Mouse (Mus musculus): ENCODE measurements around the gene Uimc1. TPM values are rescaled to one million over a fixed set of nuclear protein-coding genes. Genes with fewer than 3 reads are reported as not detected.

Gene Uimc1
- total and polyA plus RNA-seq, 3 experiments, result 20.7 to 177 (median 44.5) TPM

GRCm38 (mm10) chr13:55140271-55140670, 40.2 kb upstream of the Uimc1 start:
- dilution Hi-C loops (cut with MboI; ENCODE audit: extremely low pct_ligation_motif_present, extremely low pct_unique_long_range_greater_than_20kb, low sequenced_read_pairs), result no loop called here
- Histone ChIP-seq H3K9ac (ENCODE audit: insufficient read depth, low read depth) (no peak overlapping the region), H3K79me2 (replicated peaks; ENCODE audit: control insufficient read depth, extremely low read depth, insufficient read depth, poor library complexity, severe bottlenecking) (no peaks in the 10 kb centered on the region), H3K36me3 (replicated peaks in 1 of 2; ENCODE audit: control insufficient read depth in 1 of 2, insufficient read depth in 1 of 2, low read length in 1 of 2) (no peaks in the 10 kb centered on the region), H3K27me3 (replicated peaks) (no peaks in the 10 kb centered on the region), H3K4me1 (ENCODE audit: control insufficient read depth in 1 of 2, insufficient read depth in 2 of 2) (no peaks in the 10 kb centered on the region), H3K27ac (ENCODE audit: insufficient read depth, low read depth) (no peak overlapping the region), H3K9me3 (replicated peaks; ENCODE audit: low read length) (no peaks in the 10 kb centered on the region), H3K4me2 (ENCODE audit: insufficient read depth, low read depth, poor library complexity, severe bottlenecking) (no peak overlapping the region), H3K4me3 (replicated peaks in 1 of 3; ENCODE audit: low read depth in 2 of 3, low read length in 2 of 3, poor library complexity in 1 of 3) (no peak overlapping the region)
- in situ Hi-C loops (cut with MboI; ENCODE audit: low pct_ligation_motif_present, low pct_unique_long_range_greater_than_20kb, low sequenced_read_pairs), result no loop called here
- TF ChIP-seq MAFK (IDR thresholded peaks at IDR 0.05; ENCODE audit: insufficient replicate concordance, low read length), result no peak
- TF ChIP-seq MYC (IDR thresholded peaks at IDR 0.05; ENCODE audit: low read depth, low read length), result no peak
- no peak for TF ChIP-seq RAD21 (IDR thresholded peaks at IDR 0.05; ENCODE audit: low read depth, low read length)
- no peak for TF ChIP-seq USF1 (IDR thresholded peaks at IDR 0.05; ENCODE audit: low read depth, low read length)
- TF ChIP-seq ZMIZ1 (IDR thresholded peaks at IDR 0.05; ENCODE audit: low read depth, low read length), result no peak
- TF ChIP-seq MAX (IDR thresholded peaks at IDR 0.05; ENCODE audit: low read length), result no peak
- no peak for TF ChIP-seq ETS1 (conservative IDR thresholded peaks at IDR 0.05; ENCODE audit: low read depth, low read length)
- TF ChIP-seq MXI1 (IDR thresholded peaks at IDR 0.05; ENCODE audit: low read depth, low read length), result no peak
- no peak for TF ChIP-seq POLR2AphosphoS2 (IDR thresholded peaks at IDR 0.05; ENCODE audit: low read depth, low read length)
- TF ChIP-seq EP300 (IDR thresholded peaks at IDR 0.05; ENCODE audit: low read length), result no peak
- TF ChIP-seq BHLHE40 (IDR thresholded peaks at IDR 0.05; ENCODE audit: low read depth, low read length), result no peak
- no peak for TF ChIP-seq UBTF (IDR thresholded peaks at IDR 0.05; ENCODE audit: low read depth, low read length)
- TF ChIP-seq MAZ (IDR thresholded peaks at IDR 0.05; ENCODE audit: low read depth, low read length), result no peak
- no peak for TF ChIP-seq GABPA (IDR thresholded peaks at IDR 0.05; ENCODE audit: insufficient replicate concordance, low read depth, low read length)
- TF ChIP-seq SMC3 (IDR thresholded peaks at IDR 0.05; ENCODE audit: low read depth, low read length), result no peak
- no peak for TF ChIP-seq E2F4 (IDR thresholded peaks at IDR 0.05; ENCODE audit: insufficient replicate concordance, low read depth, low read length)
- TF ChIP-seq JUN (IDR thresholded peaks at IDR 0.05; ENCODE audit: insufficient read depth, low read depth, low read length), result no peak
- no peak for TF ChIP-seq NRF1 (IDR thresholded peaks at IDR 0.05; ENCODE audit: low read depth, low read length)
- no peak for DNase-seq (ENCODE audit: extremely low read depth)

- H3K27me3 ChIP-seq (replicated peaks), result no peaks in the 10 kb centered on the region
- H3K4me1 ChIP-seq (ENCODE audit: control insufficient read depth in 1 of 2, insufficient read depth in 2 of 2), result no peaks in the 10 kb centered on the region
- TF ChIP-seq CTCF (conservative IDR thresholded peaks at IDR 0.05 in 1 of 2, IDR thresholded peaks at IDR 0.05 in 1 of 2; ENCODE audit: low read depth in 2 of 2, low read length in 2 of 2) (peak; percentile 56), IRF4 (IDR thresholded peaks at IDR 0.05; ENCODE audit: low read depth, low read length) (no peak), UBTF (IDR thresholded peaks at IDR 0.05; ENCODE audit: low read depth, low read length) (no peak), SMC3 (IDR thresholded peaks at IDR 0.05; ENCODE audit: low read depth, low read length) (peak; percentile 28; the same call in 1 of the 2 replicates), ZNF384 (IDR thresholded peaks at IDR 0.05; ENCODE audit: low read depth, low read length) (peak; percentile 86)
- no peaks in the 10 kb centered on the region for H3K79me2 ChIP-seq (replicated peaks; ENCODE audit: control insufficient read depth, extremely low read depth, insufficient read depth, poor library complexity, severe bottlenecking)
- in situ Hi-C loops (cut with MboI; ENCODE audit: low pct_ligation_motif_present, low pct_unique_long_range_greater_than_20kb, low sequenced_read_pairs), result no loop called here
- no peaks in the 10 kb centered on the region for H3K9me3 ChIP-seq (replicated peaks; ENCODE audit: low read length)
- no peak overlapping the region for H3K4me3 ChIP-seq (replicated peaks in 1 of 3; ENCODE audit: low read depth in 2 of 3, low read length in 2 of 3, poor library complexity in 1 of 3)
- H3K4me2 ChIP-seq (ENCODE audit: insufficient read depth, low read depth, poor library complexity, severe bottlenecking), result no peak overlapping the region
- H3K36me3 ChIP-seq (replicated peaks in 1 of 2; ENCODE audit: control insufficient read depth in 1 of 2, insufficient read depth in 1 of 2, low read length in 1 of 2), result peaks cover 20 to 40% of the 10 kb centered on the region in 2 experiments
- dilution Hi-C loops (cut with MboI; ENCODE audit: extremely low pct_ligation_motif_present, extremely low pct_unique_long_range_greater_than_20kb, low sequenced_read_pairs), result no loop called here
- no peak overlapping the region for H3K9ac ChIP-seq (ENCODE audit: insufficient read depth, low read depth)
- DNase-seq (ENCODE audit: extremely low read depth), result peak; percentile 17
- no peak overlapping the region for H3K27ac ChIP-seq (ENCODE audit: insufficient read depth, low read depth)
These were observed 35.3 kb upstream of the Uimc1 start for GRCm38 (mm10) chr13:55135382-55135781.

Data from CH12.LX (cell line).